Mouse (Mus musculus) ES-E14 (cell line): ENCODE data around the gene Gjb1. TPM values are rescaled to one million over a fixed set of nuclear protein-coding genes. Genes with fewer than 3 reads are reported as not detected.

Source experiments
- DNase-seq: peaks from one replicate; pipeline ENCODE4 v3.0.0-alpha.2; 2013; ENCODE audit warnings: low read depth, low spot score
- H3K27ac ChIP-seq: 2 replicates; pipeline ENCODE4 v1.5.1; 2012; ENCODE audit warnings: low read depth, mild to moderate bottlenecking, low read length, moderate library complexity, mixed read lengths; ENCODE audit not compliant: poor library complexity, insufficient read depth, severe bottlenecking
- H3K36me3 ChIP-seq: 2 replicates; pipeline ENCODE4 v1.6.1; 2012; ENCODE audit warnings: mild to moderate bottlenecking, low read length, moderate library complexity, mixed read lengths; ENCODE audit not compliant: control insufficient read depth, poor library complexity, insufficient read depth, severe bottlenecking
- H3K4me1 ChIP-seq, 2 experiments: fragments of 150-350 bp in 1 of 2; sonication (generic) in 1 of 2; 2 replicates each; pipeline ENCODE4 v1.6.1; 2012; ENCODE audit warnings: low read length in 2 of 2, mild to moderate bottlenecking in 1 of 2, mixed read lengths in 1 of 2; ENCODE audit not compliant: control insufficient read depth in 2 of 2, insufficient read depth in 2 of 2, poor library complexity in 1 of 2
- H3K4me3 ChIP-seq, 2 experiments: fragments of 150-350 bp in 1 of 2; sonication (generic) in 1 of 2; 2 replicates each; pipeline ENCODE4 v1.5.1; 2012; ENCODE audit warnings: low read length in 2 of 2, low read depth in 1 of 2, mild to moderate bottlenecking in 1 of 2, mixed read lengths in 1 of 2; ENCODE audit not compliant: insufficient read depth in 1 of 2, poor library complexity in 1 of 2, severe bottlenecking in 1 of 2
- H3K9ac ChIP-seq: 2 replicates; pipeline ENCODE4 v1.6.1; 2012; ENCODE audit warnings: low read depth, mild to moderate bottlenecking, low read length, mixed read lengths; ENCODE audit not compliant: poor library complexity, insufficient read depth, severe bottlenecking
- H3K9me3 ChIP-seq: fragments of 150-350 bp; sonication (generic); 2 replicates; pipeline ENCODE4 v1.6.1; 2012; ENCODE audit warnings: low read depth, mild to moderate bottlenecking, low read length; ENCODE audit not compliant: control insufficient read depth, insufficient read depth
- CHD2 ChIP-seq: IDR thresholded peaks from 2 replicates; pipeline ENCODE4 v1.6.1; 2014; ENCODE audit warnings: mild to moderate bottlenecking, low read depth, low read length, inconsistent platforms
- HCFC1 ChIP-seq: IDR thresholded peaks from 2 replicates; pipeline ENCODE4 v1.6.1; 2012; ENCODE audit warnings: low read length, inconsistent platforms, borderline replicate concordance; ENCODE audit not compliant: insufficient read depth
- MAFK ChIP-seq: IDR thresholded peaks from 2 replicates; pipeline ENCODE4 v1.6.1; 2014; ENCODE audit warnings: mild to moderate bottlenecking, low read depth, low read length, inconsistent platforms; ENCODE audit not compliant: insufficient read depth
- ZC3H11A ChIP-seq: IDR thresholded peaks from 2 replicates; pipeline ENCODE4 v1.6.1; 2012; ENCODE audit warnings: low read depth, mild to moderate bottlenecking, inconsistent platforms, low read length, borderline replicate concordance
- ZNF384 ChIP-seq: IDR thresholded peaks from 2 replicates; pipeline ENCODE4 v1.6.1; 2012; ENCODE audit warnings: low read depth, low read length, inconsistent platforms
- in situ Hi-C, 2 experiments: fragments of 600-800 bp; cut with MboI; formaldehyde crosslinking; loops; one replicate each; pipeline ENCODE4 v1.15.1; 2025; ENCODE audit warnings: low sequenced_read_pairs in 2 of 2, inconsistent platforms in 1 of 2; ENCODE audit not compliant: unreplicated experiment in 2 of 2
- total RNA-seq: library from RNA; depleted of rRNA; stranded (reverse); fragments of 300-350 nt; gene quantifications from 2 replicates; pipeline ENCODE4 v1.2.3, GENCODE M21; 2012

Gene Gjb1
- total RNA-seq, 1 experiment = 6.3 TPM

GRCm38 (mm10) chrX:101386222-101386621, 10.0 kb downstream of the Gjb1 start:
- DNase-seq = no peak
- in situ Hi-C loops = no loop called here
- H3K4me1 ChIP-seq = peaks cover 2 to 22% of the 10 kb centered on the region in 2 experiments; a peak in 2 of 4 replicates
- no peak overlapping the region for H3K27ac ChIP-seq
- no peaks in the 10 kb centered on the region for H3K9me3 ChIP-seq
- peak overlapping the region; percentile 17; the same call in 1 of the 2 replicates for H3K9ac ChIP-seq
- no peak for TF ChIP-seq HCFC1
- TF ChIP-seq ZC3H11A = no peak
- TF ChIP-seq MAFK = no peak
- TF ChIP-seq ZNF384 = no peak
- no peak for TF ChIP-seq CHD2
- H3K36me3 ChIP-seq = no peaks in the 10 kb centered on the region
- H3K4me3 ChIP-seq = no peak overlapping the region

- H3K9ac ChIP-seq = no peak overlapping the region
- H3K36me3 ChIP-seq = no peaks in the 10 kb centered on the region
- H3K4me3 ChIP-seq = no peak overlapping the region
- peaks cover 5 to 13% of the 10 kb centered on the region in 2 experiments; a peak in 3 of 4 replicates for H3K4me1 ChIP-seq
- TF ChIP-seq ZC3H11A (no peak), MAFK (no peak), HCFC1 (no peak), CHD2 (no peak), ZNF384 (no peak)
- no peak overlapping the region for H3K27ac ChIP-seq
- in situ Hi-C loops = no loop called here
- H3K9me3 ChIP-seq = no peaks in the 10 kb centered on the region
- DNase-seq = no peak
Observed at GRCm38 (mm10) chrX:101388866-101389537, 12.8 kb downstream of the Gjb1 start.

GRCm38 (mm10) chrX:101394341-101394740, 18.2 kb downstream of the Gjb1 start:
- H3K4me1 ChIP-seq = peaks cover 2 to 5% of the 10 kb centered on the region in 2 experiments; a peak in 2 of 4 replicates
- H3K4me3 ChIP-seq = no peak overlapping the region
- TF ChIP-seq MAFK = no peak
- TF ChIP-seq HCFC1 = no peak
- no peak for TF ChIP-seq ZC3H11A
- TF ChIP-seq CHD2 = no peak
- TF ChIP-seq ZNF384 = no peak
- H3K27ac ChIP-seq = peak overlapping the region; percentile 12; the same call in 1 of the 2 replicates
- H3K9ac ChIP-seq = no peak overlapping the region
- in situ Hi-C loops = no loop called here
- no peaks in the 10 kb centered on the region for H3K9me3 ChIP-seq
- no peak for DNase-seq
- no peaks in the 10 kb centered on the region for H3K36me3 ChIP-seq

- H3K9ac ChIP-seq = no peak overlapping the region
- no peaks in the 10 kb centered on the region for H3K9me3 ChIP-seq
- H3K27ac ChIP-seq = peak overlapping the region; percentile 83; the same call in 1 of the 2 replicates
- peaks cover 1 to 5% of the 10 kb centered on the region in 2 experiments; a peak in 2 of 4 replicates for H3K4me1 ChIP-seq
- in situ Hi-C loops = no loop called here
- no peak overlapping the region for H3K4me3 ChIP-seq
- peak; percentile 82 for DNase-seq
- H3K36me3 ChIP-seq = no peaks in the 10 kb centered on the region
- no peak for TF ChIP-seq MAFK
- TF ChIP-seq ZC3H11A = no peak
- no peak for TF ChIP-seq CHD2
- TF ChIP-seq HCFC1 = no peak
Observed at GRCm38 (mm10) chrX:101396459-101396858, 20.3 kb downstream of the Gjb1 start.
